Comparison of ENCODE assay signal across 10 mouse cellular contexts in the genomic region with DNA sequence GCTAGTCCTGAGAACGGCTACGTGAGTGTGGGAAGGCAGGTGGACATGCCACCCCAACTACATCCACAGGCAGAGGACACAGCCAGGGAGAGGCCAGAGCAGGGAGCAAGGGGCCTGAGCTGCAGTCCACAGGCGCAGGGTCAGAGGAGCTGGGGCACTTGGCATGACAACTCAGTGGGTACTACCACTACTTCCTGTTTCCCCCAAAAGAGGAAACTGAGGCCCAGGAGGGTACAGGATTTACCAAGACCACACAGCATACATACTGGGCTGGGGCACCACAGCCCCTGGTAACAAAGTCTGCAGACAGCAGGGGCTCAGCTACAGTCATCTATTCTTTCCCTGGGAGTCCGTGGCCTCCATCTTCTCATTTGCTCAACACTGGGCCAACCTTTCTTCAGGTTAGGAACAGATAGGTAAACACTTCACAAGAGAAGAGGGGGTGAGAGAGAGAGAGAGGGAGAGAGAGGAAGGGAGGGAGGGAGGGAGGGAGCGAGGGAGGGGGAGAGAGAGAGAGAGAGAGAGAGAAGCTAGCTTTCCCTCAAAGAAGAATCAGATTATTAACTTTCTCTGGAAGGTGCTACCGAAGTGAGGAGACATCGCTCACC. TPM values are rescaled to one million over a fixed set of nuclear protein-coding genes. Genes with fewer than 3 reads are reported as not detected.
DNase-seq lines count a peak whose midpoint lies in the region; ATAC-seq and TF ChIP-seq lines count a peak whose summit lies in the region.
"Had no signal": no experiment of that assay in that cellular context is flagged by ENCODE, and none has a peak within 500 bp of the region (broad histone marks: within the 10 kb centered on the region; RNA-seq: fewer than 3 reads in every experiment).

No protein-coding gene starts in this region.

- TF ChIP-seq POLR2A in bone marrow, adult 2 months (IDR thresholded peaks at IDR 0.05; ENCODE audit: borderline replicate concordance, control insufficient read depth, low read depth, low read length), result no peak

- H3K27ac ChIP-seq in kidney, embryonic 16.5 days (ENCODE audit: low read length), result peak overlapping the region; percentile 88
- H3K27ac ChIP-seq in bone marrow, adult 2 months (ENCODE audit: control insufficient read depth, insufficient read depth, low read depth, low read length, poor library complexity), result no peak overlapping the region
- peak overlapping the region; percentile 86 for H3K27ac ChIP-seq in intestine, embryonic 15.5 days
- H3K27ac ChIP-seq: midbrain, embryonic 15.5 days had no signal

- intact Hi-C loops in heart, postnatal 36 days (cut with DNase I), result no loop called here

- no peak for TF ChIP-seq CTCF in bone marrow, adult 2 months (IDR thresholded peaks at IDR 0.05; ENCODE audit: control insufficient read depth, insufficient read depth, low read length)

- no peaks in the 10 kb centered on the region for H3K36me3 ChIP-seq in kidney, embryonic 16.5 days (ENCODE audit: insufficient read depth, low read length)
- no peaks in the 10 kb centered on the region for H3K36me3 ChIP-seq in intestine, embryonic 15.5 days
- no peaks in the 10 kb centered on the region for H3K36me3 ChIP-seq in megakaryocyte, embryonic 14.5 days (replicated peaks; ENCODE audit: low read length)
- H3K36me3 ChIP-seq: midbrain, embryonic 15.5 days had no signal

- WGBS in kidney, embryonic 16.5 days, result 61% methylated on average over 7 of the region's 7 CpGs
- WGBS in bone marrow, adult 2 months, result 33% methylated on average over 7 of the region's 7 CpGs
- WGBS in intestine, embryonic 15.5 days, result 56% methylated on average over 7 of the region's 7 CpGs

- DNase-seq in kidney, postnatal 4 days, result no peak
- no peak for DNase-seq in layer of hippocampus, postnatal 14 days (ENCODE audit: low spot score in 2 of 2)
- no peak for DNase-seq in heart, postnatal 36 days

- peak overlapping the region; percentile 7; the same call in 1 of the 2 replicates for H3K9ac ChIP-seq in kidney, embryonic 16.5 days (replicated peaks; ENCODE audit: low read length)
- H3K9ac ChIP-seq in intestine, embryonic 15.5 days, result peak overlapping the region; percentile 40

- no peak for ATAC-seq in kidney, embryonic 16.5 days (ENCODE audit: low FRiP score, low TSS enrichment)
- peak; percentile 7 for ATAC-seq in intestine, embryonic 15.5 days
- ATAC-seq: inflammation-experienced regulatory T-cells, adult 6 months had no signal

- no peaks in the 10 kb centered on the region for H3K27me3 ChIP-seq in kidney, embryonic 16.5 days (ENCODE audit: insufficient read depth, low read length)
- no peaks in the 10 kb centered on the region for H3K27me3 ChIP-seq in intestine, embryonic 15.5 days (replicated peaks)
- peaks cover 4% of the 10 kb centered on the region for H3K27me3 ChIP-seq in megakaryocyte, embryonic 14.5 days (replicated peaks)
- H3K27me3 ChIP-seq: midbrain, embryonic 15.5 days had no signal

- peak overlapping the region; percentile 14; the same call in 1 of the 2 replicates for H3K4me3 ChIP-seq in kidney, embryonic 16.5 days (ENCODE audit: low read length)
- H3K4me3 ChIP-seq in bone marrow, adult 2 months (replicated peaks; ENCODE audit: control insufficient read depth, low read depth, low read length), result peak overlapping the region; percentile 17
- H3K4me3 ChIP-seq in intestine, embryonic 15.5 days (replicated peaks), result peak overlapping the region; percentile 28
- peak overlapping the region; percentile 74 for H3K4me3 ChIP-seq in megakaryocyte, embryonic 14.5 days (replicated peaks)
- H3K4me3 ChIP-seq: midbrain, embryonic 15.5 days had no signal

- H3K9me3 ChIP-seq in kidney, embryonic 16.5 days (ENCODE audit: low read length), result no peaks in the 10 kb centered on the region
- H3K9me3 ChIP-seq in intestine, embryonic 15.5 days, result no peaks in the 10 kb centered on the region
- no peaks in the 10 kb centered on the region for H3K9me3 ChIP-seq in megakaryocyte, embryonic 14.5 days
- H3K9me3 ChIP-seq: midbrain, embryonic 15.5 days had no signal

- peak overlapping the region; percentile 40 for H3K4me2 ChIP-seq in kidney, embryonic 16.5 days (replicated peaks; ENCODE audit: low read depth, low read length)
- peak overlapping the region; percentile 60 for H3K4me2 ChIP-seq in intestine, embryonic 15.5 days (replicated peaks)
- H3K4me2 ChIP-seq: heart, embryonic 11.5 days had no signal

- H3K4me1 ChIP-seq in kidney, embryonic 16.5 days (ENCODE audit: insufficient read depth, low read length), result peaks cover 35% of the 10 kb centered on the region
- no peaks in the 10 kb centered on the region; the same call in 1 of the 2 replicates for H3K4me1 ChIP-seq in bone marrow, adult 2 months (ENCODE audit: control insufficient read depth, insufficient read depth, low read length)
- peaks cover 46% of the 10 kb centered on the region for H3K4me1 ChIP-seq in intestine, embryonic 15.5 days (replicated peaks)
- H3K4me1 ChIP-seq in megakaryocyte, embryonic 14.5 days, result peaks cover 52% of the 10 kb centered on the region

RNA-seq across cellular contexts. Expression of gene Sipa1l3, which starts 13.7 kb away (rescaled TPM):
- 15.3 and 15.8 TPM in 2 replicates for polyA plus RNA-seq in kidney, embryonic 16.5 days (2015; fragmentation: Nextera tagmentation; extraction: Ambion mirVana)
- 11.9 and 16.8 TPM in 2 replicates for polyA plus RNA-seq in bone marrow, adult 2 months (2011; ENCODE audit: insufficient read depth, insufficient read length, low replicate concordance, missing spikeins)
- polyA plus RNA-seq in intestine, embryonic 15.5 days (2015; fragmentation: Nextera tagmentation; extraction: Ambion mirVana), result 26.6 and 27.9 TPM in 2 replicates
- 27.5 and 46.5 TPM in 2 replicates for polyA plus RNA-seq in megakaryocyte, embryonic 14.5 days (2012; ENCODE audit: insufficient read depth, low replicate concordance)
- 100 to 1,000 TPM; 166 to 185 TPM for total RNA-seq in layer of hippocampus, postnatal 14 days (2021)
- total RNA-seq in heart, postnatal 36 days (2021), result 1 to 10 TPM; 8.4 to 9.7 TPM

Comparison
In these comparisons a context has a peak if more than half of its experiments do, and no peak if none do; other contexts are left out.
1. H3K4me3 ChIP-seq: peak in every context shown above with its lines; median percentile 74 in megakaryocyte, embryonic 14.5 days; 28 in intestine, embryonic 15.5 days; 17 in bone marrow, adult 2 months; 14 in kidney, embryonic 16.5 days.